Mouse (Mus musculus): ENCODE results near the gene Gm2a.

DNA sequence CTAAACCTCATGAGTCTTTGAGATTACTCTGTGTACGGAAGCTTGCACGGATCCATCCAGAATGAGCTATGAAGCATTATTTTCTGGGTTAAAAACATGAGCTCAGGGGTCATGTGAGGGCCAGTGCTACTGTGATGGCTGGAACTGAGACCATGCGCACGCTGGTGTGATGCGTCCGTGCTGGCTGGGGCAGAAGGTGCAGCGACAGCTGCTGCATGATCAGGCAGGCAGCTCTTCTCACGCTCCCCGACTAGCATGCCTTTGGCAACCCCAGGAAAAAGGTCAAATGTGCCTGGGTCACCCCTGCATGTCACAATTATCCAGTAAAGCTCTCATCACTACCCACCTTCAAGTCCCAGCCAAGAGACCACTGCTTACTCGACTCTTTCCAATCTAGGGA lies 24.7 kb upstream of the Gm2a start:
- TF ChIP-seq POLR2A (IDR thresholded peaks at IDR 0.05; ENCODE audit: borderline replicate concordance, control insufficient read depth, low read depth, low read length): no peak
- TF ChIP-seq CTCF (IDR thresholded peaks at IDR 0.05; ENCODE audit: control insufficient read depth, insufficient read depth, low read length): no peak

All from bone marrow, adult 2 months (tissue).